Mouse (Mus musculus) forebrain, embryonic 16.5 days (tissue): Measurements from ENCODE around the gene Desi2. TPM values are rescaled to one million over a fixed set of nuclear protein-coding genes. Genes with fewer than 3 reads are reported as not detected.
"Not testable (repeated sequence)": the region's sequence is repeated elsewhere in the genome, so short reads cannot be mapped to it uniquely, and the experiment has no call there.

Experiments
- ATAC-seq: fragments of 200-750 bp; cut with Nextera tagmentation; 2 replicates; pipeline ENCODE4 v1.8.0; 2017; ENCODE audit warnings: mild to moderate bottlenecking, moderate library complexity
- H3K27ac ChIP-seq: fragments of 300-500 bp; sonication (generic); 2 replicates; pipeline ENCODE4 v1.5.1; 2014; ENCODE audit warnings: low read length, control low read depth
- H3K27me3 ChIP-seq: fragments of 300-500 bp; sonication (generic); replicated peaks from 2 replicates; pipeline ENCODE4 v1.6.1; 2014; ENCODE audit warnings: low read length; ENCODE audit not compliant: control insufficient read depth, insufficient read depth
- H3K36me3 ChIP-seq: fragments of 300-500 bp; sonication (generic); 2 replicates; pipeline ENCODE4 v1.6.1; 2014; ENCODE audit not compliant: control insufficient read depth, insufficient read depth
- H3K4me1 ChIP-seq: fragments of 300-500 bp; sonication (generic); replicated peaks from 2 replicates; pipeline ENCODE4 v1.6.1; 2014; ENCODE audit warnings: low read length; ENCODE audit not compliant: control insufficient read depth, insufficient read depth
- H3K4me2 ChIP-seq: fragments of 300-500 bp; sonication (generic); 2 replicates; pipeline ENCODE4 v1.6.1; 2014; ENCODE audit warnings: mild to moderate bottlenecking, low read length, control low read depth
- H3K4me3 ChIP-seq: fragments of 300-500 bp; sonication (generic); replicated peaks from 2 replicates; pipeline ENCODE4 v1.5.1; 2014; ENCODE audit warnings: mild to moderate bottlenecking, low read length, control low read depth
- H3K9ac ChIP-seq: fragments of 300-500 bp; sonication (generic); replicated peaks from 2 replicates; pipeline ENCODE4 v1.6.1; 2014; ENCODE audit warnings: low read depth, low read length, control low read depth
- H3K9me3 ChIP-seq: fragments of 300-500 bp; sonication (generic); 2 replicates; pipeline ENCODE4 v1.6.1; 2016; ENCODE audit warnings: low read length; ENCODE audit not compliant: control insufficient read depth
- WGBS: fragments of 180-500 bp; shearing (Covaris S2); extraction: QIAGEN DNeasy Blood & Tissue Kit; methylation state at CpG from one replicate; pipeline ENCODE4 v1.1.7; 2014; 5-methylcytosine and 5-hydroxymethylcytosine counted together
- polyA plus RNA-seq: library from polyadenylated mRNA; unstranded; fragments of >200 nt; fragmentation: Nextera tagmentation; extraction: Ambion mirVana; gene quantifications from 2 replicates; pipeline ENCODE4 v1.2.1, GENCODE M21; 2015

Desi2 gene
- polyA plus RNA-seq, 1 experiment from 2014 or later: 17.7 TPM

DNA sequence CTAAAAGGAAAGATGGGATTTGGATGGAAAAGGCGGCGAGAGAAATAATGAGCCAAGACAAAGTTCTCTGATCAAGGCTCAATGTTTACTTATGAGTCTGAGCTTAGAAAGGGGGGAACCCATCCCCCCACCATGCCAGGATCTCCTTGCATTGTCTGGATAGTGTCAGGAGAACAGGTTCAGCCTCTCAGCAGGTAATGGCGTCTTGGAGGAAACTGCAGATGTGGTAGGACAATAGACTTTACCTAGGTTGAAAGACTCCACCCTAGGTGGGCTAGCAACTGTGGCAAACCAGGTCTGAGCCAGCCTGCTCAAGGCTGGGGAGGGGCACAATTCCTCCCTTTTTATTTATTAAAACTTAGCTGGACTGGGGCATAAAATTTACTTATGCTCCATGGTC is 96.1 kb downstream of the Desi2 start:
- H3K9me3 ChIP-seq, H3K4me3 ChIP-seq, H3K36me3 ChIP-seq, ATAC-seq, H3K4me1 ChIP-seq, H3K9ac ChIP-seq, H3K4me2 ChIP-seq, H3K27me3 ChIP-seq, H3K27ac ChIP-seq: not testable (repeated sequence)
- 86% methylated on average over 3 of the region's 3 CpGs for WGBS

DNA sequence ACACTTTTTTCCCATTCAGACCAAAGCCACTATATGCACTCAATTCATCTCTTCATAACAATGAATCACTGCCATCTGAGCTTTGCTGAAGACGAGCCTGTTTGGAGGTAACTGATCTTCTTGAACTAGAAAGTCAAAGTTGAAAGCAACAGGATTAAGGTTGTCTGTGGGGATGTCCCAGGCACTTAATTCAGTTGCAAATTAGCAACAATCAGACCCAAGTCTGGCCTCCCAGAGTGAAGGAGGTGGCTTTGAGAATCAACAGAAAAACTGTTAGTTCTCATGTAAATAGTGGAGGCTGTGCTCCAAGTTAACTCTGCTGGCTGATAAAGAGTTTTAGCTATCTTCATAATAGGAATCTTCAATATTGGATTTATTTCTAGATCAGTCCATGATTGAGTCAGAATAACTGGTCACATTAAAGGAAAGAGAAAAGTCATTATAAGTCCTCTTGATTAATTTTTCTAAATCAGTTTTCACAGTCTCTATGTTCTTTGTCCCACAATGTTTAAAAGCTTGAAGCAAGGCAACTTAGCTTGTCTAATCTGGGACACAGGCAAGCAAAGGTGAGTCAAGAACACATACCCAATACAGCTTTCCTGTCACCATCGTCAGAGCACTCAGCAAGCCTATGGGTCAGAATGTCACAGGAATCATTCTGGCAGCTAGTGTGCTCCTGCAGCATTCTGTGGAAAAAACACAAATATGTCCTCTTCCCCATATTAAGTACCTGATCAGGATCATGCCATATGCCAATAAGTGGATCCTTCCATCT is 96.9 kb downstream of the Desi2 start:
- H3K9ac ChIP-seq: no peak overlapping the region
- H3K4me1 ChIP-seq: no peaks in the 10 kb centered on the region
- no peak overlapping the region for H3K4me3 ChIP-seq
- no peaks in the 10 kb centered on the region for H3K36me3 ChIP-seq
- no peaks in the 10 kb centered on the region for H3K27me3 ChIP-seq
- no peaks in the 10 kb centered on the region for H3K9me3 ChIP-seq
- no peak overlapping the region for H3K4me2 ChIP-seq
- no peak for ATAC-seq
- H3K27ac ChIP-seq: no peak overlapping the region
- WGBS: 67% methylated on average over 2 of the region's 2 CpGs

DNA sequence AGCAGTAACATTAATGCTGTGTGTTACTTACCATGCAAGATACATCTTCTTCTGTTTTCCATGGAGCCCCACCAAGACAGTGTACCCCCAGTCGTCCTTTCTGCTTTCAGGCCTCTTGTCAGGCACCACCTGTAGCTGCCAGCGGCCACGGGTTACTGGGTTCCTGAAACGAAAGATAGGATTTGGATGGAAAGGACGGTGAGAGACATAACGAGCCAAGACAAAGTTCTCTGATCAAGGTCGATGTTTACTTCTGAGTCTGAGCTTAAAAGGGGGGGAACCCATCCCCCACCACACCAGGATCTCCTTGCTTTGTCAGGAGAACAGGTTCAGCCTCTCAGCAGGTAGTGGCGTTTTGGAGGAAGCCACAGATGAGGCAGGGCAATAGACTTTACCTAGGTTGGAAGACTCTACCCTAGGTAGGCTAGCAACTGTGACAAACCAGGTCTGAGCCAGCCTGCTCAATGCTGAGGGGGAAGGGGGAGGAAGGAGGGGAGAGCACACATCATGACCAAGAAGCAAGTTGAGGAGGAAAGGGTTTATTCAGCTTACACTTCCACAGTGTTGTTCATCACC is 100.5 kb downstream of the Desi2 start:
- Histone ChIP-seq H3K9ac (no peak overlapping the region), H3K27ac (no peak overlapping the region), H3K9me3 (no peaks in the 10 kb centered on the region), H3K27me3 (no peaks in the 10 kb centered on the region), H3K4me2 (no peak overlapping the region), H3K4me1 (no peaks in the 10 kb centered on the region), H3K4me3 (no peak overlapping the region), H3K36me3 (no peaks in the 10 kb centered on the region)
- 45% methylated on average over 8 of the region's 8 CpGs for WGBS
- no peak for ATAC-seq

DNA sequence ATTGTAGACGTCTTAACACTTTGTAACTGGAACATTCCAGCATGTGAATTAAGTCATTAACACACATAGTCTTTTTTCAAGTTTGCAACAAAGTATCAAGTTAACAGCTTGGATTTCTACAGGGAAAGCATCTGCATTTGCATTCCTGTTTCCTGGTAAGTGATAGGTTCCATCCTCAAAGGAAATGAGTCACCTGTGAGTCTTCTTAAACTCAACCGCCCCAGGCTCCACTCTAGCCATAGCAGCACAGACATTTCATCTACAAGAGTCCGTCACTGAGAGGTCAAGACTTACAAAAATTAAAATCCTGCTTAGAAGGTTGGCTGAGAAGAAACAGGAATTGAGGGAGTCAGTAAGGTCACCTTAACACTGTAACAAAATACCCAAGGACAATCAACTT is 104.5 kb downstream of the Desi2 start:
- ATAC-seq: no peak
- Histone ChIP-seq H3K27me3 (no peaks in the 10 kb centered on the region), H3K4me1 (no peaks in the 10 kb centered on the region), H3K4me2 (no peak overlapping the region), H3K4me3 (no peak overlapping the region), H3K9ac (no peak overlapping the region), H3K9me3 (no peaks in the 10 kb centered on the region), H3K36me3 (no peaks in the 10 kb centered on the region), H3K27ac (no peak overlapping the region)
- WGBS: 86% methylated on average over 3 of the region's 3 CpGs

DNA sequence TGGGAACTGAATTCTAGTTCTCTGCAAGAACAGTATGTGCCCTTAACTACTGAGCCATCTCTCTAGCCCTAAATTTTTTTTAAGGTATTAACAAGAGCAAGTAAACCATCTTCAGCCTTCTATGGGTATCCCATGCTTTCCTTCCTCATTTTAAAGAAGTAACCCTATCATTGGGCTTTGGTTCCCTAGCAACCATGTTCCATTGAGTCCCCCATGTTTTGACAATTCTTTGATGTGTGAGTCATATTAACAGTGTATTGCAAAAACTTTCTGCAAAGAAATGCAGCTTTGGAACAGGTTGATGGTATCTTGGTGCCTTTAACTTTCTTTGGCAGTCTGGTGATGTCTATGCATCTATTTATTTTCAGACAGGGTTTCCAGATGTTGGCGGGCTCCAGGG is 106.8 kb downstream of the Desi2 start:
- no peak overlapping the region for H3K9ac ChIP-seq
- no peaks in the 10 kb centered on the region for H3K27me3 ChIP-seq
- H3K4me1 ChIP-seq: no peaks in the 10 kb centered on the region
- H3K4me3 ChIP-seq: no peak overlapping the region
- H3K36me3 ChIP-seq: no peaks in the 10 kb centered on the region
- no peak for ATAC-seq
- no peak overlapping the region for H3K4me2 ChIP-seq
- H3K9me3 ChIP-seq: no peaks in the 10 kb centered on the region
- H3K27ac ChIP-seq: no peak overlapping the region
- 100% methylated on average over 1 of the region's 1 CpGs for WGBS

DNA sequence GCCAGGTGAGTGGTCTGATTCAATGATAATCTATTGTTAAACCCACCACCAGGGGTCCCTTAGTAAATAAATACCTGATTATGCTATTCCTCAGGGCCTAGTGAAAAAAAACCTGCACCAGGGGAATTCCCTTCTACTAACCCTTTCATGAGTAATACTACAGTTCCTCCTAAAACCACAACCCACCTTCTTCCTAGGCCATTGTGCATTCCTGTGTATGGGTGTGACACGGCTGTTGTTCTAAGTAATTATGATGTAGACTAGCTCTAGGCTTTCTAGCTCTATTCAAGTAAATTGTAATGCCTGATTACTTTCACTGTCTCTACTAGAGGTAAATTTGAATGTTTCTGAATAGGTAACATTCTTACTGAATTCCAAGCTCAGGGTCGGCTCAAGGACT is 114.0 kb downstream of the Desi2 start:
- H3K4me1 ChIP-seq, H3K4me3 ChIP-seq, H3K9me3 ChIP-seq, H3K4me2 ChIP-seq, H3K27ac ChIP-seq, H3K36me3 ChIP-seq, H3K9ac ChIP-seq, H3K27me3 ChIP-seq, ATAC-seq: not testable (repeated sequence)
- 90% methylated on average over 2 of the region's 2 CpGs for WGBS

DNA sequence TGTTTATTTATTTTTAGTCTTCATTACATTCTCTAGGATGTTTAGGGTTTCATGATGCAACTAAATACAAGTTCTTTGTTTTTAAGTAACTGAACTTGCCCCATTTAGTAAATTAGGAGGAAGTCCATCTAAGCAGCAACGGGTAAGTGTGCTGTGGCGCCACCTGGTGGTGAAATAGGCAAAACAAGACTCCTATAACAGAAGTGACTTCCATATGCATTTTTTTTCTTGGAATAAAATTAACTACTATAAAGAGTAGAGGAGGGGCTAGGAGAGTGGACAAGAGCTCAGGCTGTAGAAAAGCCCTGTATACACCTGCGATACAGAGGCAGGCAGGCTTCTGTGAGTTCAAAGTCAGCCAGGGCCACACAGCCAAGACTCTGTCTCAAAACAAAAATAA is 116.2 kb downstream of the Desi2 start:
- Histone ChIP-seq H3K4me1 (no peaks in the 10 kb centered on the region), H3K27me3 (no peaks in the 10 kb centered on the region), H3K27ac (no peak overlapping the region), H3K9me3 (peaks cover 4% of the 10 kb centered on the region; the same call in 1 of the 2 replicates), H3K4me2 (no peak overlapping the region), H3K9ac (no peak overlapping the region), H3K4me3 (no peak overlapping the region), H3K36me3 (no peaks in the 10 kb centered on the region)
- WGBS: 21% methylated on average over 3 of the region's 3 CpGs
- peak; percentile 58; the same call in 1 of the 2 replicates for ATAC-seq

Other genes with a start within 250 kb of the Desi2 start
- gene Catspere2, start 204.0 kb upstream of the Desi2 start, polyA plus RNA-seq: 0.15 and 0.20 TPM in 2 replicates
- 129 and 141 TPM in 2 replicates for gene Cox20, start 131.7 kb downstream of the Desi2 start, polyA plus RNA-seq
- gene Hnrnpu, start 150.4 kb downstream of the Desi2 start, polyA plus RNA-seq: 261 and 340 TPM in 2 replicates
- 7.1 TPM in 2 replicates for gene Efcab2, start 218.7 kb downstream of the Desi2 start, polyA plus RNA-seq